Mouse (Mus musculus): ENCODE measurements around the gene Rrp12. TPM values are rescaled to one million over a fixed set of nuclear protein-coding genes. Genes with fewer than 3 reads are reported as not detected.
A peak's percentile ranks its signal among the peaks of the same experiment; 100 is the strongest.
"Not testable (repeated sequence)": the region's sequence is repeated elsewhere in the genome, so short reads cannot be mapped to it uniquely, and the experiment has no call there.

The Rrp12 gene
- total RNA-seq, 2 experiments from 2014 or later, result 39.2 to 42.1 TPM

- intact Hi-C loops (cut with DNase I), result no loop called here
Measured at GRCm38 (mm10) chr19:41908736-41909135, 12.8 kb upstream of the Rrp12 start.

GRCm38 (mm10) chr19:41907079-41907760, 11.2 kb upstream of the Rrp12 start:
- intact Hi-C loops (cut with DNase I), result no loop called here
- no peak for DNase-seq (ENCODE audit: low spot score in 2 of 2)

More at GRCm38 (mm10) chr19:41908736-41909135, 12.8 kb upstream of the Rrp12 start:
- DNase-seq (ENCODE audit: low spot score in 2 of 2), result no peak

GRCm38 (mm10) chr19:41906311-41907078, 10.5 kb upstream of the Rrp12 start:
- no peak for DNase-seq (ENCODE audit: low spot score in 2 of 2)
- intact Hi-C loops (cut with DNase I), result no loop called here

- intact Hi-C loops (cut with DNase I), result no loop called here
- DNase-seq (ENCODE audit: low spot score in 2 of 2), result no peak
Measured at GRCm38 (mm10) chr19:41905246-41905645, 9.3 kb upstream of the Rrp12 start.

GRCm38 (mm10) chr19:41902848-41903593, 7.0 kb upstream of the Rrp12 start:
- intact Hi-C loops (cut with DNase I), result no loop called here
- DNase-seq (ENCODE audit: low spot score in 2 of 2), result no peak

- intact Hi-C loops (cut with DNase I), result no loop called here
- no peak for DNase-seq (ENCODE audit: low spot score in 2 of 2)
Measured at GRCm38 (mm10) chr19:41901696-41902095, 5.7 kb upstream of the Rrp12 start.

- no peak for DNase-seq (ENCODE audit: low spot score in 2 of 2)
- intact Hi-C loops (cut with DNase I), result no loop called here
Measured at GRCm38 (mm10) chr19:41900495-41901090, 4.6 kb upstream of the Rrp12 start.

- intact Hi-C loops (cut with DNase I), result loop anchor here (5.0 kb wide), 1 partner anchor 128 kb away; no protein-coding TSS in a partner anchor
- DNase-seq (ENCODE audit: low spot score in 2 of 2), result peak in 1 of 2 experiments; percentile 19
Measured at GRCm38 (mm10) chr19:41898860-41899259, 2.9 kb upstream of the Rrp12 start.

- intact Hi-C loops (cut with DNase I), result loop anchor here (5.0 kb wide), 1 partner anchor 131 kb away; no protein-coding TSS in a partner anchor
- no peak for DNase-seq (ENCODE audit: low spot score in 2 of 2)
Measured at GRCm38 (mm10) chr19:41896319-41896711, 342 bp upstream of the Rrp12 start.

GRCm38 (mm10) chr19:41894959-41895358, 1.0 kb downstream of the Rrp12 start:
- DNase-seq (ENCODE audit: low spot score in 2 of 2), result peak in 1 of 2 experiments; percentile 30
- intact Hi-C loops (cut with DNase I), result loop anchor here (5.0 kb wide), 1 partner anchor 132 kb away; no protein-coding TSS in a partner anchor

- DNase-seq (ENCODE audit: low spot score in 2 of 2), result no peak
- intact Hi-C loops (cut with DNase I), result no loop called here
Measured at GRCm38 (mm10) chr19:41888191-41888590, 7.8 kb downstream of the Rrp12 start.

- DNase-seq (ENCODE audit: low spot score in 2 of 2), result no peak
- intact Hi-C loops (cut with DNase I), result no loop called here
Measured at GRCm38 (mm10) chr19:41883882-41884281, 12.1 kb downstream of the Rrp12 start.

- no peak for DNase-seq (ENCODE audit: low spot score in 2 of 2)
- intact Hi-C loops (cut with DNase I), result no loop called here
Measured at GRCm38 (mm10) chr19:41881842-41882241, 14.1 kb downstream of the Rrp12 start.

GRCm38 (mm10) chr19:41874356-41874755, 21.6 kb downstream of the Rrp12 start:
- intact Hi-C loops (cut with DNase I), result no loop called here
- no peak for DNase-seq (ENCODE audit: low spot score in 2 of 2)

- peak; percentile 29 to 50 for DNase-seq (ENCODE audit: low spot score in 2 of 2)
- intact Hi-C loops (cut with DNase I), result no loop called here
Measured at GRCm38 (mm10) chr19:41872285-41872684, 23.7 kb downstream of the Rrp12 start.

GRCm38 (mm10) chr19:41869946-41870345, 26.0 kb downstream of the Rrp12 start:
- intact Hi-C loops (cut with DNase I); DNase-seq (ENCODE audit: low spot score in 2 of 2): not testable (repeated sequence)

GRCm38 (mm10) chr19:41869296-41869695, 26.7 kb downstream of the Rrp12 start:
- peak; percentile 16 to 36 for DNase-seq (ENCODE audit: low spot score in 2 of 2)

GRCm38 (mm10) chr19:41866707-41867106, 29.3 kb downstream of the Rrp12 start:
- no peak for DNase-seq (ENCODE audit: low spot score in 2 of 2)
- intact Hi-C loops (cut with DNase I), result no loop called here

More at GRCm38 (mm10) chr19:41869296-41869695, 26.7 kb downstream of the Rrp12 start:
- intact Hi-C loops (cut with DNase I), result no loop called here

- intact Hi-C loops (cut with DNase I), result no loop called here
- no peak for DNase-seq (ENCODE audit: low spot score in 2 of 2)
Measured at GRCm38 (mm10) chr19:41857816-41858310, 38.1 kb downstream of the Rrp12 start.

Data from left cerebral cortex, postnatal 14 days (tissue).